Mouse (Mus musculus): Measurements from ENCODE around the gene Fosb. TPM values are rescaled to one million over a fixed set of nuclear protein-coding genes. Genes with fewer than 3 reads are reported as not detected.

The Fosb gene
- polyA plus RNA-seq, 1 experiment from 2014 or later: 0.20 TPM

- Histone ChIP-seq H3K4me2 (ENCODE audit: low read depth, low read length) (no peak overlapping the region), H3K36me3 (ENCODE audit: control insufficient read depth, insufficient read depth, low read length) (no peaks in the 10 kb centered on the region), H3K4me3 (ENCODE audit: low read length) (no peak overlapping the region), H3K27ac (ENCODE audit: low read length) (no peak overlapping the region), H3K9ac (ENCODE audit: low read length) (no peak overlapping the region), H3K27me3 (ENCODE audit: control insufficient read depth, insufficient read depth, low read depth, low read length) (peaks cover 4% of the 10 kb centered on the region), H3K9me3 (ENCODE audit: control insufficient read depth, low read length) (no peaks in the 10 kb centered on the region), H3K4me1 (replicated peaks; ENCODE audit: control insufficient read depth, insufficient read depth, low read length) (peaks cover 14% of the 10 kb centered on the region)
- WGBS: 33% methylated on average over 4 of the region's 4 CpGs
- no peak for ATAC-seq (ENCODE audit: low read depth)
Observed at GRCm38 (mm10) chr7:19311991-19312390, 2.1 kb upstream of the Fosb start.

GRCm38 (mm10) chr7:19309278-19309883 is 470 bp downstream of the Fosb start:
- H3K4me1 ChIP-seq (replicated peaks; ENCODE audit: control insufficient read depth, insufficient read depth, low read length): peaks cover 22% of the 10 kb centered on the region
- no peak for ATAC-seq (ENCODE audit: low read depth)
- peak overlapping the region; percentile 65 for H3K4me3 ChIP-seq (ENCODE audit: low read length)
- no peaks in the 10 kb centered on the region for H3K9me3 ChIP-seq (ENCODE audit: control insufficient read depth, low read length)
- peak overlapping the region; percentile 64 for H3K9ac ChIP-seq (ENCODE audit: low read length)
- peaks cover 29% of the 10 kb centered on the region for H3K27me3 ChIP-seq (ENCODE audit: control insufficient read depth, insufficient read depth, low read depth, low read length)
- WGBS: under 1% methylated on average over 48 of the region's 48 CpGs
- H3K27ac ChIP-seq (ENCODE audit: low read length): no peak overlapping the region; the same call in 1 of the 2 replicates
- H3K36me3 ChIP-seq (ENCODE audit: control insufficient read depth, insufficient read depth, low read length): no peaks in the 10 kb centered on the region
- H3K4me2 ChIP-seq (ENCODE audit: low read depth, low read length): peak overlapping the region; percentile 100

- H3K9me3 ChIP-seq (ENCODE audit: control insufficient read depth, low read length): no peaks in the 10 kb centered on the region
- peak overlapping the region; percentile 65 for H3K4me3 ChIP-seq (ENCODE audit: low read length)
- H3K9ac ChIP-seq (ENCODE audit: low read length): peak overlapping the region; percentile 64
- peak; percentile 88 for ATAC-seq (ENCODE audit: low read depth)
- H3K4me1 ChIP-seq (replicated peaks; ENCODE audit: control insufficient read depth, insufficient read depth, low read length): peaks cover 28% of the 10 kb centered on the region
- H3K27ac ChIP-seq (ENCODE audit: low read length): peak overlapping the region; percentile 62
- H3K36me3 ChIP-seq (ENCODE audit: control insufficient read depth, insufficient read depth, low read length): no peaks in the 10 kb centered on the region
- WGBS: under 1% methylated on average over 58 of the region's 58 CpGs
- H3K27me3 ChIP-seq (ENCODE audit: control insufficient read depth, insufficient read depth, low read depth, low read length): peaks cover 36% of the 10 kb centered on the region
- peak overlapping the region; percentile 100 for H3K4me2 ChIP-seq (ENCODE audit: low read depth, low read length)
Observed at GRCm38 (mm10) chr7:19308454-19309277, 1.2 kb downstream of the Fosb start.

GRCm38 (mm10) chr7:19307739-19308453 is 2.0 kb downstream of the Fosb start:
- peak overlapping the region; percentile 62 for H3K27ac ChIP-seq (ENCODE audit: low read length)
- peak overlapping the region; percentile 61 for H3K9ac ChIP-seq (ENCODE audit: low read length)
- WGBS: 2% methylated on average over 18 of the region's 18 CpGs
- peak overlapping the region; percentile 100 for H3K4me2 ChIP-seq (ENCODE audit: low read depth, low read length)
- H3K9me3 ChIP-seq (ENCODE audit: control insufficient read depth, low read length): no peaks in the 10 kb centered on the region
- H3K36me3 ChIP-seq (ENCODE audit: control insufficient read depth, insufficient read depth, low read length): no peaks in the 10 kb centered on the region
- H3K4me1 ChIP-seq (replicated peaks; ENCODE audit: control insufficient read depth, insufficient read depth, low read length): peaks cover 30% of the 10 kb centered on the region
- peaks cover 44% of the 10 kb centered on the region for H3K27me3 ChIP-seq (ENCODE audit: control insufficient read depth, insufficient read depth, low read depth, low read length)
- peak overlapping the region; percentile 65 for H3K4me3 ChIP-seq (ENCODE audit: low read length)
- ATAC-seq (ENCODE audit: low read depth): peak; percentile 63

- peaks cover 51% of the 10 kb centered on the region for H3K27me3 ChIP-seq (ENCODE audit: control insufficient read depth, insufficient read depth, low read depth, low read length)
- H3K4me3 ChIP-seq (ENCODE audit: low read length): no peak overlapping the region
- H3K4me1 ChIP-seq (replicated peaks; ENCODE audit: control insufficient read depth, insufficient read depth, low read length): peaks cover 30% of the 10 kb centered on the region
- no peak for ATAC-seq (ENCODE audit: low read depth)
- H3K9me3 ChIP-seq (ENCODE audit: control insufficient read depth, low read length): no peaks in the 10 kb centered on the region
- H3K27ac ChIP-seq (ENCODE audit: low read length): no peak overlapping the region
- no peak overlapping the region for H3K9ac ChIP-seq (ENCODE audit: low read length)
- no peaks in the 10 kb centered on the region for H3K36me3 ChIP-seq (ENCODE audit: control insufficient read depth, insufficient read depth, low read length)
- 66% methylated on average over 25 of the region's 25 CpGs for WGBS
- no peak overlapping the region; the same call in 1 of the 2 replicates for H3K4me2 ChIP-seq (ENCODE audit: low read depth, low read length)
Observed at GRCm38 (mm10) chr7:19306819-19307738, 2.8 kb downstream of the Fosb start.

- WGBS: 43% methylated on average over 16 of the region's 16 CpGs
- ATAC-seq (ENCODE audit: low read depth): no peak
- H3K36me3 ChIP-seq (ENCODE audit: control insufficient read depth, insufficient read depth, low read length): no peaks in the 10 kb centered on the region
- peaks cover 37% of the 10 kb centered on the region for H3K4me1 ChIP-seq (replicated peaks; ENCODE audit: control insufficient read depth, insufficient read depth, low read length)
- peaks cover 58% of the 10 kb centered on the region for H3K27me3 ChIP-seq (ENCODE audit: control insufficient read depth, insufficient read depth, low read depth, low read length)
- no peaks in the 10 kb centered on the region for H3K9me3 ChIP-seq (ENCODE audit: control insufficient read depth, low read length)
- H3K27ac ChIP-seq (ENCODE audit: low read length): no peak overlapping the region
- H3K4me3 ChIP-seq (ENCODE audit: low read length): no peak overlapping the region
- H3K4me2 ChIP-seq (ENCODE audit: low read depth, low read length): no peak overlapping the region
- H3K9ac ChIP-seq (ENCODE audit: low read length): no peak overlapping the region
Observed at GRCm38 (mm10) chr7:19305796-19306765, 3.8 kb downstream of the Fosb start.

GRCm38 (mm10) chr7:19305413-19305735 is 4.5 kb downstream of the Fosb start:
- no peak overlapping the region; the same call in 1 of the 2 replicates for H3K4me2 ChIP-seq (ENCODE audit: low read depth, low read length)
- peaks cover 58% of the 10 kb centered on the region for H3K27me3 ChIP-seq (ENCODE audit: control insufficient read depth, insufficient read depth, low read depth, low read length)
- WGBS: 7% methylated on average over 6 of the region's 6 CpGs
- H3K9ac ChIP-seq (ENCODE audit: low read length): no peak overlapping the region; the same call in 1 of the 2 replicates
- H3K4me1 ChIP-seq (replicated peaks; ENCODE audit: control insufficient read depth, insufficient read depth, low read length): peaks cover 34% of the 10 kb centered on the region
- H3K36me3 ChIP-seq (ENCODE audit: control insufficient read depth, insufficient read depth, low read length): no peaks in the 10 kb centered on the region
- ATAC-seq (ENCODE audit: low read depth): no peak
- no peak overlapping the region for H3K27ac ChIP-seq (ENCODE audit: low read length)
- no peak overlapping the region for H3K4me3 ChIP-seq (ENCODE audit: low read length)
- H3K9me3 ChIP-seq (ENCODE audit: control insufficient read depth, low read length): no peaks in the 10 kb centered on the region

Measured in lung, embryonic 16.5 days (tissue).